Mouse (Mus musculus) E14TG2a.4 (cell line): ENCODE measurements around the gene Zcchc17.

Experiments
- H3K27me3 ChIP-seq: 2 replicates; pipeline ENCODE4 v1.6.1; 2014; ENCODE audit warnings: low read length, control low read depth; ENCODE audit not compliant: insufficient read depth
- H3K36me3 ChIP-seq: 2 replicates; pipeline ENCODE4 v1.6.1; 2014; ENCODE audit warnings: low read length, control low read depth; ENCODE audit not compliant: insufficient read depth
- H3K4me1 ChIP-seq: replicated peaks from 2 replicates; pipeline ENCODE4 v1.6.1; 2014; ENCODE audit warnings: low read depth, low read length, control low read depth
- H3K4me3 ChIP-seq: replicated peaks from 2 replicates; pipeline ENCODE4 v1.5.1; 2014; ENCODE audit warnings: mild to moderate bottlenecking, low read length
- H3K9me3 ChIP-seq: 2 replicates; pipeline ENCODE4 v1.6.1; 2014; ENCODE audit warnings: low read length, control low read depth
- CTCF ChIP-seq: conservative IDR thresholded peaks from 2 replicates; pipeline ENCODE4 v1.5.1; 2014; ENCODE audit warnings: low read length
- NANOG ChIP-seq: IDR thresholded peaks from 2 replicates; pipeline ENCODE4 v1.6.1; 2014; ENCODE audit warnings: borderline replicate concordance, low read length, mixed read lengths
- POU5F1 ChIP-seq: IDR thresholded peaks from 2 replicates; pipeline ENCODE4 v1.6.1; 2014; ENCODE audit warnings: low read length, borderline replicate concordance

Gene Zcchc17

GRCm38 (mm10) chr4:130298877-130299628 lies 60.7 kb downstream of the Zcchc17 start:
- TF ChIP-seq NANOG (no peak), CTCF (no peak), POU5F1 (no peak)
- Histone ChIP-seq H3K36me3 (no peaks in the 10 kb centered on the region), H3K4me3 (peak overlapping the region; percentile 66), H3K9me3 (no peaks in the 10 kb centered on the region), H3K4me1 (peaks cover 94% of the 10 kb centered on the region), H3K27me3 (peaks cover 19% of the 10 kb centered on the region)

GRCm38 (mm10) chr4:130297123-130297529 lies 62.6 kb downstream of the Zcchc17 start:
- H3K9me3 ChIP-seq: no peaks in the 10 kb centered on the region
- H3K36me3 ChIP-seq: no peaks in the 10 kb centered on the region
- TF ChIP-seq CTCF (peak; percentile 90), POU5F1 (no peak), NANOG (no peak)
- no peak overlapping the region for H3K4me3 ChIP-seq
- peaks cover 19% of the 10 kb centered on the region for H3K27me3 ChIP-seq
- peaks cover 75% of the 10 kb centered on the region for H3K4me1 ChIP-seq

DNA sequence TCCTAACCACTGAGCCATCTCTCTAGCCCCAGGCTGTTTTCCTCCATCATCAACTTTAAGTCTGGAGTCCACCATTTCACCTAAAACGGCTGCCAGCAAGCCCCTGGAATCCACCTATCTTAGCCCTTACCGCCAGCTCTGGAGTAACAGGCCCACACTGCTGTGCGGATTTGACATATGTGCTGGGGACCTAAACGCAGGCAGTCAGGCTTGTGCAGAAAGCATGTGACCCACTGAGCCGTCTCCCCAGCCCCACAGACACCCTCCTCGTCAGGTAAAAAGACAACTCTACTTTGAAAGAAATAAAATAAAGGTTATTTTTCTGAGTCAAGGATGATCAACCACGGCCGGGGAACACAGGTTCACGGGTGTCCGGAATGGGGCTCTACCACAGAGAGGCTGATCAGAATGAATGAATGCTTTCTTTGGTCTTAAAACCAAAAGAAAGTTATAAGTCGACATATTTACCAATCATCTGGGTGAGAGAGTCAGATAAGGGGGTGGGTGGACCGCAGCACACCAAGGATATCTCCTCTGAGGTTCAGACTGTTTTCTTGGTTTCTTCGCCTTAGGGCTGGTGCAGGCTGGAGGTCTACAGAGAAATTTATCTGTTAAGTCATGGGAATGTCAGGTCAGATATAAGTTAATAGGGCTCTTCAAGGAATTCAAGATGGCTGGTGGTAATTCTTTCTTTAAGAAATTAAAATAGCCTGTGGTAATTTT lies 63.3 kb downstream of the Zcchc17 start:
- Histone ChIP-seq H3K4me3 (no peak overlapping the region), H3K27me3 (peaks cover 16% of the 10 kb centered on the region), H3K36me3 (no peaks in the 10 kb centered on the region), H3K4me1 (peaks cover 68% of the 10 kb centered on the region), H3K9me3 (no peaks in the 10 kb centered on the region)
- TF ChIP-seq POU5F1: no peak
- no peak for TF ChIP-seq NANOG
- no peak for TF ChIP-seq CTCF

- Histone ChIP-seq H3K27me3 (0 out of 2 replicates have a peak, but pooled peaks cover 7% of the 10 kb centered on the region), H3K4me3 (peak overlapping the region; percentile 43), H3K9me3 (no peaks in the 10 kb centered on the region), H3K4me1 (peaks cover 56% of the 10 kb centered on the region), H3K36me3 (no peaks in the 10 kb centered on the region)
- TF ChIP-seq POU5F1 (no peak), CTCF (peak; percentile 15; the same call in 1 of the 2 replicates)
Observed at GRCm38 (mm10) chr4:130295047-130295745, 64.5 kb downstream of the Zcchc17 start.

DNA sequence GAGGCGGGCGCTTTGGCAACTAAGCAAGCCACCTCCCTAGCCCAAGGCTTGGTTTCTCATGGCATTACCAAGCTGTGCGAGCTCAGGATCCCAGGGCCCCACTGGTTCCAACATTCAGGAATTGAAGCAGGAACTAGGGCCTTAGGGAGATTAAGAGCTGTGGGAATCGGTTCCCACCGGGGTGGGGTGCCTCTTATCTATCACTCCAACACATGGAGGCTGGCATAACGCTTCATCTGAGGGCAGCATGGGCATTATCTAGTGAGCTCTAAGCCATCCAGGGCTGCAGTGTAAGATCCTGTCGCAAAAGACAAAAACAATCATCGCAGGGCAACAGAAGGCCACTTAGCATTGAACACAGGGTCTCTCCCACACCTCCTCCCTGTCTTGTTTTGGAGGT lies 65.2 kb downstream of the Zcchc17 start:
- no peak for TF ChIP-seq NANOG
- Histone ChIP-seq H3K4me3 (no peak overlapping the region), H3K36me3 (no peaks in the 10 kb centered on the region), H3K9me3 (no peaks in the 10 kb centered on the region), H3K4me1 (peaks cover 49% of the 10 kb centered on the region), H3K27me3 (0 out of 2 replicates have a peak, but pooled peaks cover 5% of the 10 kb centered on the region)

GRCm38 (mm10) chr4:130292271-130292670 lies 67.5 kb downstream of the Zcchc17 start:
- Histone ChIP-seq H3K4me1 (peaks cover 28% of the 10 kb centered on the region), H3K27me3 (peaks cover 6% of the 10 kb centered on the region; the same call in 1 of the 2 replicates), H3K9me3 (no peaks in the 10 kb centered on the region), H3K36me3 (no peaks in the 10 kb centered on the region), H3K4me3 (no peak overlapping the region)
- peak; percentile 95 for TF ChIP-seq CTCF
- TF ChIP-seq POU5F1: no peak

DNA sequence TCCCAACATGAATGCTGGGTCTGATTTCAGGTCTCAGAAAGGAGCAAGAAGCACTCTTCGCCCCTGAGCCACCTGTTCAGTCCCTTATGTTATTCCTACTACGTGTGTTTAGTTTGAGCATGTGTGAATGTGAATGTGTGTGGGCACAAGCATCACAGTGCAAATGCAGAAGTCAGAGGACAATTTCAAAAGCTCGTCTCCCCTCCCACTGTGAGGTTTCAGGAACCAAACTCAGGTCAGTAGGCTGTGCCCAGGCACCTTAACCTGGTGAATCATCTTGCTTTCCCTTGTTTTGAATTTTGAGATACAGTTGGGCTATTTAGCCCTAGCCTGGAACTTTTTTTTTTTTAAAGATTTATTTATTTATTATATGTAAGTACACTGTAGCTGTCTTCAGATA lies 69.9 kb downstream of the Zcchc17 start:
- H3K36me3 ChIP-seq: no peaks in the 10 kb centered on the region
- H3K4me3 ChIP-seq: no peak overlapping the region
- no peak for TF ChIP-seq POU5F1
- H3K4me1 ChIP-seq: peaks cover 5% of the 10 kb centered on the region
- H3K9me3 ChIP-seq: no peaks in the 10 kb centered on the region
- H3K27me3 ChIP-seq: peaks cover 19% of the 10 kb centered on the region

GRCm38 (mm10) chr4:130286531-130286930 lies 73.2 kb downstream of the Zcchc17 start:
- Histone ChIP-seq H3K27me3 (peaks cover 42% of the 10 kb centered on the region), H3K36me3 (no peaks in the 10 kb centered on the region), H3K9me3 (no peaks in the 10 kb centered on the region), H3K4me3 (no peak overlapping the region), H3K4me1 (no peaks in the 10 kb centered on the region)
- TF ChIP-seq NANOG: no peak
- TF ChIP-seq CTCF: no peak
- no peak for TF ChIP-seq POU5F1
